Mouse (Mus musculus) adrenal gland, adult 2 months (tissue): ENCODE data around the gene H2afv. TPM values are rescaled to one million over a fixed set of nuclear protein-coding genes. Genes with fewer than 3 reads are reported as not detected.

ENCODE experiments used
- DNase-seq: peaks from one replicate; pipeline ENCODE4 v3.0.0; 2021
- microRNA-seq, 2 experiments: library from miRNA; unstranded; fragments of <30 nt; microRNA quantifications; one replicate each; pipeline ENCODE4 v1.2.0; 2021
- polyA plus RNA-seq: library from polyadenylated mRNA; depleted of rRNA; stranded (reverse); fragments of >200 nt; gene quantifications from 2 replicates; pipeline ENCODE4 v1.2.3, GENCODE M21; 2012; rRNA removed
- total RNA-seq, 2 experiments: library from RNA; stranded (reverse); gene quantifications; 2 replicates each; pipeline ENCODE4 v1.2.3; 2021

Gene H2afv
- total and polyA plus RNA-seq, 3 experiments = 15.0 to 86.1 (median 39.2) TPM

DNA sequence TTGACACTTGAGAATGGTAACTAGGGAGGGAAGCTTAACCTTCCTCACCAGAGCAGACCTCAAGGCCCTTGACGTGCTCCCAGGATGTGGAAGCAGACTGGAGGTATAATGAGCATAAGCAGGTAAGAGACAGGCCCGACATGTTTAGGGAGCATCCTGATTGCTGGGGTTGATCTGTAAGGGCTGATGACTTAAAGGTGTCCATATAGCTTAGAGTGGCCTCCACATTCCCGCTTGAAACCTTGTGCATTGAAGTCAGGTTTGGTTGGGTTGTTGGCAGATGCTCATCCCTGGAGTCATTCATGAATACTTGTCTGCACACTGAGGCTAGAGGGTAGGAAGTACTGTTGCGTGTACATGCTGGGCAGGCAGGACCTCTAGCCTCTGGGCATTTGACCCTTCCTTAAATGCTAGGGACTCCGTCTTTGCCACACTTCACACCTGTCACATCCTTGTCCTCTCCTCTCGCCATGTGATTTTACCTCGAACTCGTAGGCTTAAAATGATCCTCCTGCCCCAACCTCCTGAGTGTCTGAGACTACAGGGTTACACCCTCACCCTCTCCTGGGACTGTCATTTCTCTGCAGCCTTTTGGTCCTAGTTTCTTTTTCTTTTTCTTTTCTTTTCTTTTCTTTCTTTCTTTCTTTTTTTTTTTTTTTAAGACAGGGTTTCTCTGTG is 53.7 kb downstream of the H2afv start:
- DNase-seq = no peak

DNA sequence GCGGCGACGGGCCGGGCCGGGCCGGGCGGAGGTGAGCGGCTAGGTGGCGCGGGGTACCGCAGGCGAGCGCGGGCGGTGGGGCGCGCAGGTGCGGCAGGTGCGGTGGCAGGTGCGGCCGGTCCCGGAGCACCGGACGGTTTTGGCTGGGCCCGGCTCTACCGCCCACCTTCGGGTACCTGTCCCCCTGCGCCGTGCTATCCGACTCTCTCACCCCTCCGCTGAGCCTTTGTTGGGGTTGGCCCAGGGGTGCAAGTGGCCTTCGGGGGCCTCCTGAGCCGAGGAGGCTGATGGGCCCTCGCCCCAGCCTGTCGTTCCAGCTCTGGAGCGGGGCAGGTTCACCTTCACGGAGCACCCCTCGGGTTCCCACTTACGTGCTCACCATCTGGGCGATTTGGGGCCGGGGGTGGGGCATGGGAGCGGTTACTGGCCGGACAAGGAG is 54.7 kb downstream of the H2afv start:
- peak; percentile 41 for DNase-seq

DNA sequence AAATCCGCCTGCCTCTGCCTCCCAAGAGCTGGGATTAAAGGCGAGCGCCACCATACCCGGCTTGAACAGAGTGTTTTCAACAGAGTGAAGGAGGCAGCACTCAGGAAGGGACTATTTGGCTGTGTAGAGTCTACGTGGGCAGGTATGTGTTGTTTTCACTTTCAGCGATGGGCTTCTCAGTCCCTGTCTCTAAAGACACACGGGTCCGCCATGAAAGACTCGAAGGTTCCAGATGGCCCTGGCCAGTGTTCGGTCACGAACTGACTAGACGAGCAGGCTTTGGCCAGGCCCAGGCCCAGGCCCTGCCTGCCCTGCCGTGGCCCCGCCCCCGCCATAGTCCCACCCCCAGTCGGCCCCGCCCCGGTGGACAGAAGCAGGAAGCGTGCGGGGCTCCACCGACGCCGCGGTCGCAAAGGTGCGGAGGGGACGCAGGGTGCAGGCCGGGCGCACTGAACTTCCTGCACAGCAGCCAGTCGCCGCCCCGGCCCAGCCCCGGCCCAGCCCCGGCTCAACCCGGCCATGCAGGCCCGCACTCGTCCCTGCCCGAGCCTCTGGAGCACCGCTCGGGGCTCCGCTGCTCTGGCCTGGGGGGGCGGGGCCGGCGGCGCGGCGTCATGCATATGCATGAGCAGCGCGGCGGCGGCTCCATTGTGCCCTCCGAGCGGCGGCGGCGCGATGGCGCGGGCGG is 55.4 kb downstream of the H2afv start, which contains the start of gene Zmiz2:
TSS of gene Zmiz2 (plus strand) at position 349 of the 688 bp plus-strand sequence.
- peak; percentile 97 for DNase-seq

DNA sequence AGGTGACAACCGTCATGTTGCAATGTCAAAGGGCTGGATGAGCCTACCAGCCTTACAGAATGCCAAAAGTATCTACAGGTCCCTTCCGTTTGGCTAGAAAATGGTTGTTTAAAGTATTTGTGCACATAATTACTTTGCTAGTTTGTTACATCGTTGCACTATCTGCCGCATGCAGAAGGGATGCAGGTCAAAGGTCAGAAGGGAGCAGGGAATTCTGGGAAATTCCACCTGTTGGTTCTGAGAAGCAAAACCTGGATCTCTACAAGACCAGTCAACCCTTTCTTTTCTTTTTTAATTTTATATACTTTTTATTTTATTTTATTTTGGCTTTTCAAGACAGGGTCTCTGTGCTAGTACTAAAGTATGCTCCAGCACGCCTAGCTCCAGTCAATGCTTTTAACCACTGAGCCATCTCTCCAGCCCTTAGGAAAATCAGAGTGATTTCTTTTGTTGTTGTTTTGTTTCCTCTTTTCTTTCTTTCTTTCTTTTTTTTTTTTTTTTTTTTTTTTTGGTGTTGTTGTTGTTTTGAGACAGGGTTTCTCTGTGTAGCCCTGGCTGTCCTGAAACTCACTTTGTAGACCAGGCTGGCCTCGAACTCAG is 56.0 kb downstream of the H2afv start:
- DNase-seq = no peak

DNA sequence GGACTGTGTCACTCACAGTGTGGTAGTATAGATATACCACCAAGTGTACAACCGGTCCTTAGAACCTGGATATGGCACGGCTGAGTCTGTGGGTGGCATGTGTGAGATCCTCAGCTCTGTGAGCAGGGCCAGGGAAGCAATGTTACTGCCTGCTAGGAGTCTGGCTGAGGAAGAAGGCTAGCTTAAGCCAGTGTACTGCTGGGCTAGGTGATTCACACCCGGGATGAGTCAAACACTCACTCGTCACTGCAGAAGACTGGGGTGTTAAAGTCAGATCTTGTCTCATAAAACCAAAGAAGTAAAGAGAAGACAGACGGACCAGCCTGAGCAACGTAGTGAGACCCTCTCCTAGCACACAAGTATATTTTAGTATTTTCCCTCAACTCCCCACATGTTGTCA is 63.3 kb downstream of the H2afv start:
- peak; percentile 66 for DNase-seq

Small RNA genes lying within 50 kb of the gene (microRNA-seq; reads per million reads assigned to microRNA genes)
- gene Gm22123 (0.83 to 1.5 reads per million in 2 experiments), gene Mir7651 (0.41 to 0.66 reads per million in 2 experiments)

Other genes starting within 250 kb of the H2afv start
- gene A730071L15Rik, start 244.4 kb downstream of the H2afv start, total RNA-seq = under 1 TPM; 0.23 to 0.35 TPM
- gene A730071L15Rik, start 244.4 kb downstream of the H2afv start, polyA plus RNA-seq = not detected in 2 replicates
- gene Nudcd3, start 244.0 kb downstream of the H2afv start, total RNA-seq = 10 to 100 TPM; 51.3 to 69.0 TPM
- gene Nudcd3, start 244.0 kb downstream of the H2afv start, polyA plus RNA-seq = 34.2 and 37.5 TPM in 2 replicates
- not detected for gene Npc1l1, start 214.3 kb downstream of the H2afv start, total RNA-seq
- 0.18 and 0.32 TPM in 2 replicates for gene Npc1l1, start 214.3 kb downstream of the H2afv start, polyA plus RNA-seq
- 10 to 100 TPM; 44.9 to 51.8 TPM for gene Ddx56, start 176.7 kb downstream of the H2afv start, total RNA-seq
- gene Ddx56, start 176.7 kb downstream of the H2afv start, polyA plus RNA-seq = 23.7 and 27.6 TPM in 2 replicates
- gene Tmed4, start 169.6 kb downstream of the H2afv start, total RNA-seq = 100 to 1,000 TPM; 113 to 118 TPM
- gene Tmed4, start 169.6 kb downstream of the H2afv start, polyA plus RNA-seq = 116 and 154 TPM in 2 replicates
- gene Ogdh, start 152.8 kb downstream of the H2afv start, total RNA-seq = 100 to 1,000 TPM; 601 to 682 TPM
- 227 and 333 TPM in 2 replicates for gene Ogdh, start 152.8 kb downstream of the H2afv start, polyA plus RNA-seq
- gene Zmiz2, start 55.4 kb downstream of the H2afv start, total RNA-seq = 10 to 100 TPM; 50.5 to 52.8 TPM
- 71.1 and 85.0 TPM in 2 replicates for gene Zmiz2, start 55.4 kb downstream of the H2afv start, polyA plus RNA-seq
- 1,000 to 10,000 TPM; 1,264 to 1,797 TPM for gene Ppia, start 29.0 kb downstream of the H2afv start, total RNA-seq
- 237 and 265 TPM in 2 replicates for gene Ppia, start 29.0 kb downstream of the H2afv start, polyA plus RNA-seq
- gene Purb, start 31.5 kb upstream of the H2afv start, total RNA-seq = 10 to 100 TPM; 48.9 to 58.7 TPM
- gene Purb, start 31.5 kb upstream of the H2afv start, polyA plus RNA-seq = 10.1 and 11.0 TPM in 2 replicates
- gene Myo1g, start 76.5 kb upstream of the H2afv start, total RNA-seq = 1 to 10 TPM; 2.1 to 2.6 TPM
- 3.8 and 4.7 TPM in 2 replicates for gene Myo1g, start 76.5 kb upstream of the H2afv start, polyA plus RNA-seq
- gene Ccm2, start 102.4 kb upstream of the H2afv start, total RNA-seq = 10 to 100 TPM; 38.8 to 47.9 TPM
- 47.0 and 48.1 TPM in 2 replicates for gene Ccm2, start 102.4 kb upstream of the H2afv start, polyA plus RNA-seq
- 1 to 10 TPM; 1.6 to 2.2 TPM for gene Nacad, start 161.6 kb upstream of the H2afv start, total RNA-seq
- gene Nacad, start 161.6 kb upstream of the H2afv start, polyA plus RNA-seq = 1.2 and 2.2 TPM in 2 replicates
- gene Tbrg4, start 181.6 kb upstream of the H2afv start, total RNA-seq = 10 to 100 TPM; 68.2 to 82.2 TPM
- 91.3 and 92.6 TPM in 2 replicates for gene Tbrg4, start 181.6 kb upstream of the H2afv start, polyA plus RNA-seq
- not detected for gene Wap, start 194.2 kb upstream of the H2afv start, total RNA-seq
- gene Wap, start 194.2 kb upstream of the H2afv start, polyA plus RNA-seq = not detected in 2 replicates
- gene Ramp3, start 214.1 kb upstream of the H2afv start, total RNA-seq = 10 to 100 TPM; 15.9 to 21.7 TPM
- gene Ramp3, start 214.1 kb upstream of the H2afv start, polyA plus RNA-seq = 25.3 and 30.7 TPM in 2 replicates